Mouse (Mus musculus) hindbrain, embryonic 16.5 days (tissue): Measurements from ENCODE around the gene Gm10665. TPM values are rescaled to one million over a fixed set of nuclear protein-coding genes. Genes with fewer than 3 reads are reported as not detected.
"Not testable (repeated sequence)": the region's sequence is repeated elsewhere in the genome, so short reads cannot be mapped to it uniquely, and the experiment has no call there.

Source experiments
- ATAC-seq: fragments of 200-750 bp; cut with Nextera tagmentation; 2 replicates; pipeline ENCODE4 v1.8.0; 2017; ENCODE audit warnings: moderate TSS enrichment, moderate library complexity
- H3K27ac ChIP-seq: fragments of 300-500 bp; sonication (generic); 2 replicates; pipeline ENCODE4 v1.5.1; 2014; ENCODE audit warnings: low read depth, mild to moderate bottlenecking, control low read depth, low read length, moderate library complexity
- H3K27me3 ChIP-seq: fragments of 300-500 bp; sonication (generic); replicated peaks from 2 replicates; pipeline ENCODE4 v1.6.1; 2014; ENCODE audit warnings: low read length; ENCODE audit not compliant: control insufficient read depth, insufficient read depth
- H3K36me3 ChIP-seq: fragments of 300-500 bp; sonication (generic); 2 replicates; pipeline ENCODE4 v1.6.1; 2014; ENCODE audit warnings: mild to moderate bottlenecking, low read length, moderate library complexity, mixed read lengths; ENCODE audit not compliant: control insufficient read depth, insufficient read depth
- H3K4me1 ChIP-seq: fragments of 300-500 bp; sonication (generic); 2 replicates; pipeline ENCODE4 v1.6.1; 2014; ENCODE audit warnings: low read depth, low read length; ENCODE audit not compliant: control insufficient read depth, insufficient read depth
- H3K4me2 ChIP-seq: fragments of 300-500 bp; sonication (generic); 2 replicates; pipeline ENCODE4 v1.6.1; 2014; ENCODE audit warnings: mild to moderate bottlenecking, low read length, control low read depth, moderate library complexity
- H3K4me3 ChIP-seq: fragments of 300-500 bp; sonication (generic); 2 replicates; pipeline ENCODE4 v1.5.1; 2014; ENCODE audit warnings: mild to moderate bottlenecking, low read length, control low read depth, moderate library complexity
- H3K9ac ChIP-seq: fragments of 300-500 bp; sonication (generic); 2 replicates; pipeline ENCODE4 v1.6.1; 2014; ENCODE audit warnings: low read depth, mild to moderate bottlenecking, control low read depth, low read length, moderate library complexity
- H3K9me3 ChIP-seq: fragments of 300-500 bp; sonication (generic); 2 replicates; pipeline ENCODE4 v1.6.1; 2014; ENCODE audit warnings: mild to moderate bottlenecking, low read length, moderate library complexity; ENCODE audit not compliant: control insufficient read depth
- WGBS: fragments of 180-500 bp; shearing (Covaris S2); extraction: QIAGEN DNeasy Blood & Tissue Kit; methylation state at CpG from one replicate; pipeline ENCODE4 v1.1.7; 2014; 5-methylcytosine and 5-hydroxymethylcytosine counted together
- polyA plus RNA-seq: library from polyadenylated mRNA; unstranded; fragments of >200 nt; fragmentation: Nextera tagmentation; extraction: Ambion mirVana; gene quantifications from 2 replicates; pipeline ENCODE4 v1.2.1, GENCODE M21; 2015

The Gm10665 gene
- polyA plus RNA-seq: not detected in 2 replicates

- no CpG with 5 or more reads among the region's 5 CpGs for WGBS
- not testable (repeated sequence) for ATAC-seq
Observed at GRCm38 (mm10) chr7:22463975-22464374, at the start of gene Gm10665. Gm10665 (minus strand) TSS chr7:22464075.

DNA sequence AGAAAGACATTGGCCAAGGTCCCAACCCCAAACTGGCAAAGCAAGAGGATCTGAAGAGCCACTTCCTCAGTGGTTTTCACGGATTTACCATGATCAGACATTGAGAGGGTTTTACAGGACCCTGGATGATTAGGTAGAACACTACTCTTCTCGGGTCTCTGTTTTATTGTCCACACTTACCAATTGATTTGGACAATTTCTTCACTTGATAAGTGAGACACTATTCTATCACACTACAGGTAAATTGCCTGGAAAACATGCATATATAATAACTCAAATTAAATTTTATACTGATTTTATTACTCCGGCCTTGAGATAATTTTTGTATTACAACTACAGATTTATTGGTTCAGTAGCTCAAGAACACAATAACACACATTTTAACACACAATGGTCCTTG is 35.7 kb upstream of the Gm10665 start, which contains the start of gene Vmn1r151:
Gene Vmn1r151 (minus strand): TSS at position 101 of the 400 bp plus-strand sequence.
- H3K27me3 ChIP-seq, H3K4me1 ChIP-seq, H3K27ac ChIP-seq, H3K4me2 ChIP-seq, ATAC-seq, H3K9ac ChIP-seq, H3K4me3 ChIP-seq, H3K9me3 ChIP-seq, H3K36me3 ChIP-seq: not testable (repeated sequence)
- 40% methylated on average over 1 of the region's 3 CpGs for WGBS

More at GRCm38 (mm10) chr7:22463975-22464374, at the start of gene Gm10665:
- not testable (repeated sequence) for H3K27me3 ChIP-seq, H3K9ac ChIP-seq, H3K4me3 ChIP-seq, H3K4me1 ChIP-seq, H3K4me2 ChIP-seq, H3K27ac ChIP-seq, H3K9me3 ChIP-seq, H3K36me3 ChIP-seq

- H3K4me2 ChIP-seq, H3K4me1 ChIP-seq: not testable (repeated sequence)
- no CpG with 5 or more reads among the region's 2 CpGs for whole genome bisulfite sequencing
Observed at GRCm38 (mm10) chr7:22438129-22438528, 25.7 kb downstream of the Gm10665 start, which contains the start of gene Vmn1r149. Vmn1r149 (minus strand) TSS chr7:22438229.

DNA sequence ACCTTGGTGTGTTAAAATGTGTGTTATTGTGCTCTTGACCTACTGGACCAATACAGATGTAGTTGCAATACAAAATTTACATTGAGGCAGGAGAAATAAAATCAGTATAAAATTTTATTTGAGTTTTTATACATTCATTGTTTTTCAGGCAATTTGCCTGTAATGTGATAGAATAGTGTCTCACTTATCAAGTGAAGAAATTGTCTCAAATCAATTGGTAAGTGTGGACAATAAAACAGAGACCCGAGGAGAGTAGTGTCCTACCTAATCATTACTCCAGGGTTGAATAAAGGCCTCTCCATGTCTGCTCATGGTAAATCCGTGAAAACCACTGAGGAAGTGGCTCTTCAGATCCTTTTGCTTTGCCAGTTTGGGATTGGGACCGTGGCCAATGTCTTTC is 50.6 kb downstream of the Gm10665 start, which contains the start of gene Vmn1r148:
Gene Vmn1r148 (plus strand): TSS at position 301 of the 400 bp plus-strand sequence.
- not testable (repeated sequence) for H3K9me3 ChIP-seq, H3K27ac ChIP-seq, H3K27me3 ChIP-seq, H3K4me1 ChIP-seq, H3K4me3 ChIP-seq, H3K9ac ChIP-seq, H3K36me3 ChIP-seq, ATAC-seq, H3K4me2 ChIP-seq
- no CpG with 5 or more reads among the region's 3 CpGs for WGBS

More at GRCm38 (mm10) chr7:22438129-22438528, 25.7 kb downstream of the Gm10665 start, which contains the start of gene Vmn1r149:
- H3K9me3 ChIP-seq, H3K36me3 ChIP-seq, H3K9ac ChIP-seq, ATAC-seq, H3K4me3 ChIP-seq, H3K27ac ChIP-seq, H3K27me3 ChIP-seq: not testable (repeated sequence)

Other genes with a start within 250 kb of the Gm10665 start
- not detected in 2 replicates for gene Gm8453, start 234.6 kb downstream of the Gm10665 start, polyA plus RNA-seq
- not detected in 2 replicates for gene Gm4187, start 134.4 kb downstream of the Gm10665 start, polyA plus RNA-seq
- not detected in 2 replicates for gene Gm8660, start 93.0 kb downstream of the Gm10665 start, polyA plus RNA-seq
- gene Vmn1r148, start 50.5 kb downstream of the Gm10665 start, polyA plus RNA-seq: not detected in 2 replicates
- gene Vmn1r149, start 25.8 kb downstream of the Gm10665 start, polyA plus RNA-seq: not detected in 2 replicates
- gene Vmn1r151, start 35.6 kb upstream of the Gm10665 start, polyA plus RNA-seq: not detected in 2 replicates
- gene Vmn1r152, start 58.9 kb upstream of the Gm10665 start, polyA plus RNA-seq: not detected in 2 replicates
- not detected in 2 replicates for gene Gm8677, start 70.8 kb upstream of the Gm10665 start, polyA plus RNA-seq
- gene Gm4201, start 101.3 kb upstream of the Gm10665 start, polyA plus RNA-seq: not detected in 2 replicates
- gene Gm4565, start 124.1 kb upstream of the Gm10665 start, polyA plus RNA-seq: not detected in 2 replicates
- gene Vmn1r155, start 193.9 kb upstream of the Gm10665 start, polyA plus RNA-seq: not detected in 2 replicates
- gene Gm8693, start 228.2 kb upstream of the Gm10665 start, polyA plus RNA-seq: not detected in 2 replicates